Mouse (Mus musculus): ENCODE results near the gene Cryzl2. TPM values are rescaled to one million over a fixed set of nuclear protein-coding genes. Genes with fewer than 3 reads are reported as not detected.

Gene Cryzl2
- total and polyA plus RNA-seq, 3 experiments = 39.9 to 51.2 (median 50.3) TPM

DNA sequence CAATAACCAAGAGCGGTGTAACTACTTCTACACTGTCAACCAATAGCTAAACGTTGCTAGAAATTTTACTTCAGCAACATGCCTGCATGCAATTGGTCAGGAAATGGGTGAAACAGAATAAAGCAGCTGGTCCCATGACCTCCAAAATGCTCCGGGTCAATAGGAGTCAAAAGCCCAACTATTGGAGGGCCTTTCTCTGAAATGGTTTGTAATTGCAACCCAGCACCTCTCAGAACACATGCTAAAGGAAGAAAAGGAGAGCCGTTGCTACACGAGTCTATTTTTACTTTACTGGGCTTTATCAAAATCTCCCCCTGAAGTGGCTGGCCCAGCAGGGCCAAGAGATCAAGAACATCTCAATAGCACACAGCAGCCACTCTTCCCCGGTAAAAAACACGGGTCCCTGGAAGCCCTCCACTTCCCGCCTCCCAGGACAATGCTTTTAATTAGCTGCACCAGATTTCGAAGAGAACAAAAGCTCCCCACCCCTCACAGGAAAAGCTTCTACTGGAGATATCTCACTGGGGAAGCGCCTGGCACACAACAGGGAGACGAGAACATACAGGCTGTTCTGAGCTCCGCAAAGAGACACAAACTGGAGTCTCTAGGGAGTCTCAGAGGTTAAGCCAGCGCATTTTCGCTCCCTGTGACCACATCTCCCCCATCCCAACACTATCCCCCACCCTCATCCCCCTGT, 15.2 kb upstream of the Cryzl2 start:
- peak; percentile 28 for DNase-seq

DNA sequence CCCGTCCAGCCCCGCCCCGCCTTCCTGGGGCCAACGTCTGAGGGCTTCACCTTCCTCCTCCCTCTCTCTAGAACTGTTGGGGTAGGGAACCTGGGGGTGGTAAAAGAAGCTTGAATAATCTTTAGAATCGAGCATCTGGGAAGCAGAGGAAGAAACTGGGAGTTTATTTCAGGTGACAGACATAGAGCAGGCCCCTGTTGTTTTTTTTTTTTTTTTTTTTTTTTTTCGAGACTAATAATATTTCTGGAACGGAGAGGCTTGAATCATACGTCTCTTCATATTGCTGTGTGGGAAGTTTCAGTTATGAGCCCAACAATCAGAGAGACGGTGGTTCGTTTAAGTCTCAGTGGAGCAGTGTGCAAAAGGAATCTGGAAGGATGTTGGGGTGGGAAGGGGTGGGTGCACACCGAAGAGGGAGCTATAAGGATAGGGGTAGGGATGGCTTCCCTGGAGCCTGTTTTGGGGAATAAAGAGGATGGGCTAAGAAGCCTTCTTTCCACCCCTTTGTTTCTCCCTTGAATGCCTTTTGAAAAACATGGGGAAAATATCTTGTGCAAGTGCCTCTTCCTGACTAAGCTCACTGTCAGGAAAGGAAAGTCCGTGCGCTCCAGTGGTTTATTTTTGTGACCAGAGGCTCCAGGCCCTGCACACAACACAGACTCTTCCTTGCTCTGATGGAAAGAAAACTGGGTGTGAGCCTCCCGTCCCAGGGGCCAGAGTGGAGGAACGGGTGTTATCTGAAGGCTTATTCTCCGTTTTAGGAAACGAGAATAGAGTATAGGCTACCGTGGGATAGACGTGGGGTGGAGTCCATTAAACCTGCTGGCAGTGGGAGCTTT, 14.4 kb upstream of the Cryzl2 start:
- no peak for DNase-seq

DNA sequence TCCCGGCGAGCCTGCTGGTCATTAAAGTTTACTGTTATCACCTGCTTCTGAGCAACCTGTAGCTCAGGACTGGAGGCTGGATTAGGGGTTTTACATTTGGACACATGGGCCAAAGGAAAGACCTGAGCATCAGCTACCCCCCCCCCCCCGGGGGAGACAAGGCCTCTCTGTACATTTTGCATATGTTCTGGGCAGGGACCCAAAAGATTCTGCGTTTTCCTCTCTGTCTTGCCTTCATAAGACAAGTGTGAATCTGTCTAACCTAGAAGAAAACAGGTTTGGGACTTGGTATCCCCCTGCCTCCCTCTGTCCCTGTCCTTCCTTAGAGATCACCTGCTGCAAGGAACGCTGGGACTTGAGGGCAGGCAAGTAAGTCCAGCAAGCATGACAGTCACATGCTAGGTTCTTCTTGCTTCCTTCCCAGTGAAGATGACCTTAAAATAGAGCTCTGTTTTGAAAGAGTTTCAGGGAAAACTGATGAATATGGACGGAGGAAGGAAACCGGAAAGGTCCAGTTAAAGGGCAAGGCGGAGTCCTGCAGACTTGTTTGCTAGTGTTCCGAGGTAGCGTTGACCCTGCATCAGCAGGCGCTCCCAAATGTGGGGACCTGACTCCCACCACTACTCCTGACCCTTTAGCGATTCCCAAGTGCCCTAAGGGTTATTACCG, 13.6 kb upstream of the Cryzl2 start:
- DNase-seq = no peak

DNA sequence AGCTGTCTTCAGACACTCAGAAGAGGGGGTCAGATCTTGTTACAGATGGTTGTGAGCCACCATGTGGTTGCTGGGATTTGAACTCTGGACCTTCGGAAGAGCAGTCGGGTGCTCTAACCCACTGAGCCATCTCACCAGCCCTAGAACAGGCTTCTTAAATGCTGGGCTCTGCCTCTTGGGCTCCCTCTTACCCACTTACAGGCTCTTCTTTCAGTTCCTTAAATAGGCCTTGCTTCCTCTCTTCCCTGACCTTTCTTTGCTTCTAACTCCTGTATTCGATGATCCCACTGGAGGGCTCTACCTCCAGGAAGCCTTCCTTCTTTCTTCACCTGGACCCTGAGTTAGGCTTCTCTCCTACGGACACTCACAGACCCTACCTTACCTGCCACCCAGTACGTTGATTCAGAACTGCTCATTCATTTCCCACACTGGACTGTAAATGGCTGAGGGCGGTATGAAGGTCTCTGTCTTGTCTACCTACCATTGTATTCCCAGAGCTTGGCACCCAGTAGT, 12.9 kb upstream of the Cryzl2 start:
- DNase-seq = no peak

DNA sequence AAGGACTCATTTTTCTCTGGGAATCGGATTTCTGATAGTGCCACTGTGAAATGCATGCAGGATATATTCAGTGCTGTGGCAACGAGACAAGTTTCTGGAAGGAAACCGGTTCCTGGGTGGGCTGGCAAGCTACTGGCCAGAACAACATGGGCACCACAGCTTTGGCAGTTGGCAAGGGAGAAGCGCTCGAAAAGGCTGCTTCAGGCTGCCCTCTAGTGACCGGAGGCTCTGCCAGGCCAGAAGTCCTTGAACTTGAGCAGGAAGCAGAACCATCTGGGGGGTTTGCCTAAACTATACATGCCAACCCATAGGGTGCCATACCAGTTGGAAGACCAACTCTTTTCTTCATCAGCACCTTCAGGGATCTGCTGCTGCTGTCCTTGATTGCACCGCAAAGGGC, 12.1 kb upstream of the Cryzl2 start:
- peak; percentile 77 for DNase-seq

DNA sequence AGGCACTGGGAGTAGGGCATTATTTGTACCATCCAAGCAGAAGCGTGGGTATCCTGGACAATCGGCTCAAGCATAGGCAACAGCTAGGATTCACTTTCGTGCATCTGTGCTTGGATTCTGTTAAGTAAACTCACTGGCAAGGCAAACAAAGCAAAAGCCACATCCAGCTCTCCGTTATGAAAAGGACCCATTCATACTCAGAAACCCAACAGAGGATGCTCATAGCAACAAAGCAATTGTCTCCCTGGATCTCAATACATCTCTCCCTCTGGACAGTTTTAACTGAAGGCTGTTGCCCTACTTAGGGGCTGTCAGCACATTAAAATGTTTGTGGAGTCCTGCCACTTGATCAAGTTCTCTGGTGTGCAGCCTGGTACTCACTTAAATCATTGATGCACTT, 11.2 kb upstream of the Cryzl2 start:
- no peak for DNase-seq

GRCm38 (mm10) chr1:157448164-157448804, 10.1 kb upstream of the Cryzl2 start:
- DNase-seq = no peak

- no peak for DNase-seq
Observed at GRCm38 (mm10) chr1:157448805-157449188, 9.6 kb upstream of the Cryzl2 start.

- DNase-seq = no peak
Observed at GRCm38 (mm10) chr1:157449532-157449931, 8.8 kb upstream of the Cryzl2 start.

GRCm38 (mm10) chr1:157449981-157450636, 8.3 kb upstream of the Cryzl2 start:
- peak; percentile 62 for DNase-seq

DNA sequence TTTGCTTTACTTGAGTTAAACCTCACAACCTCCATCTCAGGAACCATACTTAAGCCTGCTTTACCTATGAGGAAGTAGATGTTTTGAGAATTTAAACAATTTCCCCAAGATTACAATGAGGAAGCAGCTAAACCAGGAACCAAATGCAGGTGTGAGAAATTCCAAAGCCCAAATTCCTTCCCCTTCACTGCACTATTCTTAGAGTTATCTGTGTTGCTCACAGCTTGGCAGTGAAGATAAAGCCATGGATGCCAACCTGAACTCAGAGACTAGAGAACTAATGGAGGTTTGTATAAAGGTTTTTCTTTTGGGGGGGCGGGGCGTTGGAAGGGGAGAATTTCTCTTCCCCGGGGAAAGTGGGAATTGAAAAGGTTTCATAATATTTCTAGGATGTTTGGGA, 6.1 kb upstream of the Cryzl2 start:
- DNase-seq = no peak

DNA sequence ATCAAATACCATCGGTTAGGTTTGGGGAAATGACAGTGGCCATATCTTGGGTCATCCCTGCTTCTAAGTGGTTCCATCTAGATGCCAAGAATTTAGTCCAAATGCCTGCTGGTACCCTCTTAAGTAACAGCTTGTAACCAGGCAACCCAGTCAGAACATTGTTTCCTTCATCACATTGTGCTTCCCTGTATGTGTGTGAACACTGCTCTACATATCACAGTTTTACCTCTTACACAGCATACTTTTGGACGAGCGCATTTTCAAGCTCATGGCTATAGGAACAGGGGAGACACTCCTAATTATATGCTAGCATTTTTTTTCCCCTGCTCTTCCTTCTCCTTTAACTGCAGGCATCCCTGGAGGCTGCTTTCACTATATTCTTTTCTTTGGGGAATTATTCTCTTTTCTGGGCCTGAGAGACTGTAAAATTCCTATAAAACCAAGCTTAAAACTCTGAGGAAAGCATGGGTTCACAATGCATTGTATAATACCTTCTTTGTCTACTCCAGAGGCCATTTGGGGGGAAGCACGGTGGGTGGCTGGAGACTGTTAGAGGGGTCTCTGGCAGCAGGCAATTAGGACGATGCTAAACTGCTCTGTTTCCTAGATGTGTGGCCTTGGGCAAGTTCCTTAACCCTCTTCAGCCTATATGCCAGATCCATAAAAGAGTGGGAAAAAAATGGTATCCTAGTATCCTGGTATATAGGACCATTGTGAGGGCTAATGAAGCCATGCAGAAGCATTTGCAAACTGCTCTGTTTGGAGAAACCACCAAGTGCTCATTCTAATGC, 5.4 kb upstream of the Cryzl2 start:
- no peak for DNase-seq

DNA sequence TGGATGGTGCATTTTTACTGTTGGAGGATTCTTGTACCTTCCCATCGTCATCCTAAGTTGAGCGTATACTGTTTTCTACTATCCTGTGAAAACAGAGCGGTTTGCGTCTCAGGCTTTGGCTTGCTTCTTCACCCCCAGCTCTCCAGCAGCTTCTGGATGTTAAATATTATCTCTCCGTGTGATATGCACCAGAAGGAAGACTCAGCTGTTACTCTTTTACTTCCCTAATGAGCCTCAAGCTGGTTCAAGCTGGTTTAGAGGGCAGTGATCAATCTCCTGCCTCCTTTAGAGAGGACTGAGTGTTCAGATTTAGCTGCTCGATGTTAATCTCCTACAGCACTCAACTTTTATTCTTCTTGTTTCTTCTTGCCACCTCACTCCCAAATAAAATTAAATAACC, 3.5 kb upstream of the Cryzl2 start:
- DNase-seq = no peak

GRCm38 (mm10) chr1:157457789-157458188, 588 bp upstream of the Cryzl2 start:
- no peak for DNase-seq

DNA sequence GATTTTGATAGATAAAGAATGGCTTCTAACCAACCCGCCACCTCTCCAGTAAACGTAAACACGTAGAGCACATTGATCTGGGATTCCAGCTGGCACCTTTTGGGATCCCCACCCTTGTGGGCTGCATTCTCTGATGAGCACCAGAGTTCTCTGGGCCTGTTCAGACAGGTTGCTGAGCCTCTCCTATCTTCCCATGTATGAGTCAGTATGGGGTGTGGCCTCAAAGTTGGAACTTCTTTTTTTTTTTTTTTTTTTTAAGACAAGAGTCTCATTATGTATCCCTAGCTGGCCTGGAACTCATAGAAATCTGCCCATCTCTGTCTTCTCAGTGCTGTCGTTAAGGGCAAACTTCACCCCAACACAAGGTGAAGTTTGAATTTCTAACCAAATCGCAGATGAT, 1.5 kb downstream of the Cryzl2 start:
- no peak for DNase-seq

- DNase-seq = no peak
Observed at GRCm38 (mm10) chr1:157461276-157461675, 2.9 kb downstream of the Cryzl2 start.

DNA sequence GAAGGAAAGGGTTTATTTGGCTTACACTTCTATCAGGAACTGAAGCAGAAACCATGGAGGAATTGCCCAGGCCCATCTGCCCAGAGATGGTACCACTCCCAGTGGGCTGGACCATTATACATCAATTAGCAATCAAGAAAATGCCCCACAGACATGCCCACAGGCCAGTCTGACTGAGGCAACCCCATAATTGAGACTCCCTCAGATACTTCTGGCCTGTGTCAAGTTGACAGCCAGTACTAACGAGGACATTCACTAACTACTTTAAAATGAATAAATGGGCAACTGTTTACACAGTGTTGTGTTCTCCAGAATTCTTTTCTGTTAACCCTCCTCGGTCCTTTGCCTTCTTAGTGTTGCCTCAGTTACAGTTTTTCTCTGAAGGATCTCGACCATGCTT, 4.0 kb downstream of the Cryzl2 start:
- DNase-seq = no peak

DNA sequence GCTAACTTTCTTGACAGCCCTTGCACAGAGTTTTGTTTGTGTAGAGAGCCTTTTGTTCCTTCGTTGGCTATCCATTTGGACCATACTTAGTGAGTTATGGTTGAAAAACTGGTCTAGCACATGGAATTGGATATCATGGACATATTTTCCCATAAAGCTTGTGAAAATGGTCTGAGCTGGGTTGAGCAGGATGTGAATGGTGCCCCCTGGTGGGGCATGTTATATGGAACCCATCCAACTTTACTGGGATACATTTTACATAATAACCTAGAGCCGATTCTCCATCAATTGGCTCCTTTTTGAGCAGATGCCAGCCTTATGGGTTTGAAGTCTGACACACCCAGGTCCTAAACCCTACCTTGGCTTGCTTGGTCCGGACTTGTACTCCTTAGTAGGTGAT, 6.8 kb downstream of the Cryzl2 start:
- DNase-seq = peak; percentile 51

GRCm38 (mm10) chr1:157467866-157468265, 9.5 kb downstream of the Cryzl2 start:
- DNase-seq = no peak

DNA sequence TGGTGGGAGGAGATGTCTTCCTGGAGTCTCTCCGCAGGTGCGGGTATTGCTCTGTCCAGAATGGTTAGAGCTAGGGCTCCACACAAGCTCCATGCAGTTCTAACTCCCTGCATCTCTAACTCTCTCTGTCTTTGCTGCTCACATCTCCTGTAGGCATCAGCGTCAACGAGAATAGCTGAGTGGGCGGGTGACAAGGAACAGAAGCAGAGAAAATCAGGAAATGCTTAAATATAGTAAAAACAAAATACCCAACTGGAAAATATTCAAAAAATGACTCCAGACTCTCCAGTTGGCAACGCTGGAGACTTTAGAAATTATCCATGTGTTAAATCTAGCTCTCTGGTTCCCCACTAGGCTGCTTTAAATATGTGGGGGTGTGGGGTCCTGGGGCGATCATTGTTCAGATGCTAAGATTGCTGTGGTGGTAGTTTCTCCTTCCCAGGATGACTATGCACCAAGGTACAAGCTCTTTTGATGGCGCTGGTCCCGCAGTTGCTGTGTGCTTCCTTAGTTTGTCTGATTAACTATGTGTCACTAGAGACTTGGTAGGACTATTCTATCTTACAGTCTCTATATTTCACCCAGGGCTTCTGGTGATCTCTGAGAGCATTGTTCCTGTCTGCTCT, 12.5 kb downstream of the Cryzl2 start:
- DNase-seq = no peak

Data from adrenal gland, adult 2 months (tissue).